Mouse (Mus musculus) spleen, embryonic (tissue): ENCODE data around the gene Vwa3b.

ENCODE experiments used
- CTCF ChIA-PET: fragments of 350-600 bp; sonication (Branson Sonifier 250); formaldehyde crosslinking; loops from one replicate; lab custom pipeline; 2022; lab: Charles Lee

Vwa3b gene

GRCm38 (mm10) chr1:37117964-37118363, 91.6 kb downstream of the Vwa3b start:
- CTCF ChIA-PET: no interaction called here

- CTCF ChIA-PET: no interaction called here
Measured at GRCm38 (mm10) chr1:37122306-37122705, 95.9 kb downstream of the Vwa3b start.

GRCm38 (mm10) chr1:37122798-37123197, 96.4 kb downstream of the Vwa3b start:
- CTCF ChIA-PET: interaction anchor here (0.6 kb wide), 1 partner anchor 179 kb away, joined by 12 read pairs; the partner anchor contains the start of gene Tmem131

GRCm38 (mm10) chr1:37124696-37125349, 98.4 kb downstream of the Vwa3b start:
- CTCF ChIA-PET: interaction anchor here (0.7 kb wide), 1 partner anchor 355 kb away, joined by 3 read pairs; no protein-coding TSS in a partner anchor

- CTCF ChIA-PET: interaction anchor here (0.9 kb wide), 1 partner anchor 226 kb away, joined by 4 read pairs; no protein-coding TSS in a partner anchor
Measured at GRCm38 (mm10) chr1:37130012-37130570, 103.7 kb downstream of the Vwa3b start.

GRCm38 (mm10) chr1:37131146-37131545, 104.8 kb downstream of the Vwa3b start:
- CTCF ChIA-PET: no interaction called here

- CTCF ChIA-PET: no interaction called here
Measured at GRCm38 (mm10) chr1:37132433-37132832, 106.0 kb downstream of the Vwa3b start.

GRCm38 (mm10) chr1:37145966-37146365, 119.6 kb downstream of the Vwa3b start:
- CTCF ChIA-PET: no interaction called here

GRCm38 (mm10) chr1:37149866-37150265, 123.5 kb downstream of the Vwa3b start:
- CTCF ChIA-PET: no interaction called here

- CTCF ChIA-PET: no interaction called here
Measured at GRCm38 (mm10) chr1:37151896-37152295, 125.5 kb downstream of the Vwa3b start.

- CTCF ChIA-PET: no interaction called here
Measured at GRCm38 (mm10) chr1:37166066-37166465, 139.7 kb downstream of the Vwa3b start.

- CTCF ChIA-PET: no interaction called here
Measured at GRCm38 (mm10) chr1:37167918-37168317, 141.5 kb downstream of the Vwa3b start.

GRCm38 (mm10) chr1:37177874-37178273, 151.5 kb downstream of the Vwa3b start:
- CTCF ChIA-PET: no interaction called here

- CTCF ChIA-PET: no interaction called here
Measured at GRCm38 (mm10) chr1:37179852-37180251, 153.5 kb downstream of the Vwa3b start.

GRCm38 (mm10) chr1:37187050-37187449, 160.7 kb downstream of the Vwa3b start:
- CTCF ChIA-PET: interaction anchor here (0.5 kb wide), 1 partner anchor 197 kb away, joined by 3 read pairs; no protein-coding TSS in a partner anchor

- CTCF ChIA-PET: no interaction called here
Measured at GRCm38 (mm10) chr1:37194607-37195006, 168.2 kb downstream of the Vwa3b start.

- CTCF ChIA-PET: no interaction called here
Measured at GRCm38 (mm10) chr1:37201406-37201805, 175.0 kb downstream of the Vwa3b start.

- CTCF ChIA-PET: no interaction called here
Measured at GRCm38 (mm10) chr1:37207743-37208142, 181.3 kb downstream of the Vwa3b start.

GRCm38 (mm10) chr1:37212375-37212774, 186.0 kb downstream of the Vwa3b start:
- CTCF ChIA-PET: no interaction called here

GRCm38 (mm10) chr1:37214144-37214543, 187.7 kb downstream of the Vwa3b start, which contains the start of gene Cnga3:
TSS of gene Cnga3 (plus strand) at chr1:37214434.
- CTCF ChIA-PET: no interaction called here

- CTCF ChIA-PET: interaction anchor here (0.7 kb wide), 1 partner anchor 387 kb away, joined by 9 read pairs; no protein-coding TSS in a partner anchor
Measured at GRCm38 (mm10) chr1:37218386-37218785, 192.0 kb downstream of the Vwa3b start.

- CTCF ChIA-PET: no interaction called here
Measured at GRCm38 (mm10) chr1:37219593-37219992, 193.2 kb downstream of the Vwa3b start.
